Mouse (Mus musculus) limb, embryonic 12.5 days (tissue): Measurements from ENCODE around the gene Rhoa. TPM values are rescaled to one million over a fixed set of nuclear protein-coding genes. Genes with fewer than 3 reads are reported as not detected.

Experiments used
- ATAC-seq: fragments of 200-750 bp; cut with Nextera tagmentation; 2 replicates; pipeline ENCODE4 v1.8.0; 2017; ENCODE audit warnings: low read depth, moderate TSS enrichment; ENCODE audit not compliant: insufficient number of reproducible peaks, insufficient read depth, low FRiP score, low TSS enrichment
- H3K27ac ChIP-seq: fragments of 300-500 bp; sonication (generic); 2 replicates; pipeline ENCODE4 v1.5.1; 2016; ENCODE audit warnings: mild to moderate bottlenecking, moderate library complexity
- H3K27me3 ChIP-seq: fragments of 300-500 bp; sonication (generic); 2 replicates; pipeline ENCODE4 v1.6.1; 2016; ENCODE audit warnings: mild to moderate bottlenecking, moderate library complexity
- H3K36me3 ChIP-seq: fragments of 300-500 bp; sonication (generic); 2 replicates; pipeline ENCODE4 v1.6.1; 2016; ENCODE audit warnings: mild to moderate bottlenecking, moderate library complexity
- H3K4me1 ChIP-seq: fragments of 300-500 bp; sonication (generic); replicated peaks from 2 replicates; pipeline ENCODE4 v1.6.1; 2016
- H3K4me2 ChIP-seq: fragments of 300-500 bp; sonication (generic); 2 replicates; pipeline ENCODE4 v1.6.1; 2016; ENCODE audit warnings: mild to moderate bottlenecking, moderate library complexity
- H3K4me3 ChIP-seq: fragments of 300-500 bp; sonication (generic); replicated peaks from 2 replicates; pipeline ENCODE4 v1.5.1; 2016; ENCODE audit warnings: mild to moderate bottlenecking
- H3K9ac ChIP-seq: fragments of 300-500 bp; sonication (generic); replicated peaks from 2 replicates; pipeline ENCODE4 v1.6.1; 2016; ENCODE audit warnings: mild to moderate bottlenecking, moderate library complexity
- H3K9me3 ChIP-seq: fragments of 300-500 bp; sonication (generic); 2 replicates; pipeline ENCODE4 v1.6.1; 2016; ENCODE audit warnings: mild to moderate bottlenecking, moderate library complexity
- WGBS: fragments of 180-500 bp; shearing (Covaris S2); methylation state at CpG from one replicate; pipeline ENCODE4 v1.1.7; 2016; 5-methylcytosine and 5-hydroxymethylcytosine counted together
- polyA plus RNA-seq: library from polyadenylated mRNA; unstranded; fragments of >200 nt; fragmentation: Nextera tagmentation; extraction: Ambion mirVana; gene quantifications from 2 replicates; pipeline ENCODE4 v1.2.1, GENCODE M21; 2016

Rhoa gene
- polyA plus RNA-seq, 1 experiment from 2014 or later: 387 TPM

DNA sequence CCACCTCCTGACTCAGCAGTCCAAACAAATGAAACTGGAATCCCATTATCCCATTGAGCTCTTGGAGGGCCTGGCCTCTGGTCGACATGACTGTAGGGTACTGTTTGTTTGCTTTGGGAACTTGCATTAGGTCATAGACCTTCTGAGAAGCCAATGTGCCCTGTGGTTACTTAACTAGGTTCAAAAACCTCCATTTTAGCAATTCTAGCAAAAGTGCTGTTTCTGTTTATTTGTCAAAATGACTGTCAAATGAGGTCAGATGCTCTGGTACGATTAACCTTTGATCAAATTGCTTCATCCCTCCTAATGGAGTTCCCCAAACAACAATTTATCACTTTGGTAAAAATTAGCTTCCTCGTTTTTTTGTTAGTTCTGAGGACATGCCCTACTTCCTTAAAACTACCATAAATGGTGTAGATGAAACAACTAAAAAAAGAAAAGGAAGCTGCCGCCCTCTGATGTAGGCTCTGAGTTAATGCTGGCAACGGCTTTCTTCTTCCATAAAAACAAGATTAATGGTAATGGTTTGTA, 36.4 kb downstream of the Rhoa start:
- Histone ChIP-seq H3K4me2 (no peak overlapping the region), H3K27ac (0 out of 2 replicates have a peak overlapping the region, but pooled peaks have one; percentile 29), H3K9ac (no peak overlapping the region), H3K36me3 (peaks cover 4% of the 10 kb centered on the region; the same call in 1 of the 2 replicates), H3K27me3 (no peaks in the 10 kb centered on the region), H3K4me3 (no peak overlapping the region), H3K4me1 (peaks cover 28% of the 10 kb centered on the region), H3K9me3 (no peaks in the 10 kb centered on the region)
- ATAC-seq: no peak
- WGBS: 38% methylated on average over 5 of the region's 5 CpGs

DNA sequence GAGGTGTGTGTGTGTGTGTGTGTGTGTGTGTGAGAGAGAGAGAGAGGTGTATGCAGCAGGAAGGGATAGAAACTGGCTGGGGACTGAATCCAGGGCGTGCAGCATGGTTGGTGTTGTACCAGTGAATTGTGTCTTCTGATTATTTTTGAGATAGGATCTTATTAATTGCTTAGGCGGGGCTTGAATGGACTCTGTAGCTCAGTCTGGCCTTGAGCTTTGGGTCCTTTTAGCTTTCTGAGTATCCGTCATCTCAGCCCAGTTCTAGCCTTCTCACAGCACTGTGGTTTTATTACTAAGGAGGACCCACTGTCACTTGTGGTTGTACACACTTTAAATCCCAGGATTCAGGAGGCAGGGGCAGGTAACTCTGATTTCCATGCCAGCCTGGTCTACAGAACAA, 37.4 kb downstream of the Rhoa start:
- H3K4me1 ChIP-seq: peaks cover 27% of the 10 kb centered on the region
- H3K4me3 ChIP-seq: no peak overlapping the region
- H3K4me2 ChIP-seq: no peak overlapping the region
- no peak overlapping the region for H3K27ac ChIP-seq
- no peaks in the 10 kb centered on the region for H3K27me3 ChIP-seq
- 78% methylated on average over 3 of the region's 3 CpGs for WGBS
- no peaks in the 10 kb centered on the region for H3K9me3 ChIP-seq
- ATAC-seq: no peak
- no peak overlapping the region for H3K9ac ChIP-seq
- peaks cover 4% of the 10 kb centered on the region; the same call in 1 of the 2 replicates for H3K36me3 ChIP-seq

DNA sequence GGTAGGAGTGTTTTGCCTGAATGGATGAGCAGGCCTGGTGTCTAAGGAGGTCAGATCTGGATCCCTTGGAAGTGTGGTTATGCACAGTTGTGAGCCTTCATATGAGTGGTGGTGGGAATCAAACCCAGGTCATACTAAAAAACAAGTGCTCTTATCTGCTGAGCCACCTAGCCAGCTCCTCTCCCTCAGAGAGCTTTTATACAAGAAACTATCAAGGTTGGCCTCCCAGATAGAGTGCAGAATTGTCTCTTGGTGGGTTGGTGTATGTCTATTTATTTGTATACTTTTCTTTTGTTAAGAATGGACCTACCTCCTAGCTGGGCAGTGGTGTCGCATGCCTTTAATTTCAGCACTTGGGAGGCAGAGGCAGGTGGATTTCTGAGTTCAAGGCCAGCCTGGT, 37.9 kb downstream of the Rhoa start:
- Histone ChIP-seq H3K27me3 (no peaks in the 10 kb centered on the region), H3K4me3 (no peak overlapping the region), H3K4me1 (peaks cover 27% of the 10 kb centered on the region), H3K9ac (no peak overlapping the region), H3K27ac (no peak overlapping the region), H3K4me2 (no peak overlapping the region), H3K9me3 (no peaks in the 10 kb centered on the region), H3K36me3 (peaks cover 4% of the 10 kb centered on the region; the same call in 1 of the 2 replicates)
- WGBS: 89% methylated on average over 1 of the region's 1 CpGs
- no peak for ATAC-seq

DNA sequence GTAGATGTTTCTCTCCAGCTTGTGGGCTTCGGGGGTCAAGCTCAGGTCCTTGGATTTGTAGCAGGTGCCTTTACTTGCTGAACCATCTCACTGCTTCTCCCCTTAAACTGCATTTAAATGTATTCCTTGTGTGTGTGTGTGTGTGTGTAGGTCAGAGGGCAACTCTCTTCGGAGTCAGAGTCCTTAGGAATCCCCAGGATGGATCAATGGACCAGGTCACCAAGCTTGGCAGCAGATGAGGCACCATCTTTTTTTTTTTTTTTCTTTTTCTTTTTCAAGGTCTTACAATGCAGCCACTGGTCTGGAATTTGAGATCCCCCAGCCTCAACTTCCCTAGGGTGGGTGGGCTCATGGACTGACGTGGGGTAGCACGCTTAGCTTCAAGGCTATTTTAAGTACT, 38.5 kb downstream of the Rhoa start:
- peaks cover 33% of the 10 kb centered on the region for H3K4me1 ChIP-seq
- peaks cover 4% of the 10 kb centered on the region; the same call in 1 of the 2 replicates for H3K36me3 ChIP-seq
- ATAC-seq: no peak
- H3K9me3 ChIP-seq: no peaks in the 10 kb centered on the region
- H3K9ac ChIP-seq: no peak overlapping the region
- no peak overlapping the region for H3K27ac ChIP-seq
- no peak overlapping the region for H3K4me2 ChIP-seq
- WGBS: 80% methylated on average over 4 of the region's 4 CpGs
- H3K4me3 ChIP-seq: no peak overlapping the region
- H3K27me3 ChIP-seq: no peaks in the 10 kb centered on the region

DNA sequence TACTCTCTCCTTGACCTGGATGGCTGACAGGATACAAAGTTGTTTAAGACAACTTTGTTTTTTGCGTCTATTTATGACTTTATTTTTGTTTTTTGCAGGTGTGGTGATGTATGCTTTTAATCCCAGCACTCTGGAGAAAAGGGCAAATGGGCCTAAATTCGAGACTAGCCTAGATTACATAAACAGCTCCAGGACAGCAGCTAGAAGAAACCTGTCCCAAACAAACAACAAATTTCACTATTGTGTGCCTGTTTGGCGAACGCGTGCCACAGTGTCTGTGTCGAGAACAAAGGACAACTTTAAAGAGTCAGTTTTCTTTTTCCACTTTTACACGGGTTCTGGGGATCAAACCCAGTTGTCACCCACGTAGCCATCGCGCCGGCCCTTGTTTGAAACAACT, 41.1 kb downstream of the Rhoa start:
- ATAC-seq: no peak
- Histone ChIP-seq H3K27me3 (no peaks in the 10 kb centered on the region), H3K9me3 (no peaks in the 10 kb centered on the region), H3K4me1 (peaks cover 20% of the 10 kb centered on the region), H3K36me3 (peaks cover 22% of the 10 kb centered on the region), H3K27ac (peak overlapping the region; percentile 98), H3K4me3 (peak overlapping the region; percentile 88), H3K4me2 (peak overlapping the region; percentile 84), H3K9ac (peak overlapping the region; percentile 91)
- WGBS: 7% methylated on average over 11 of the region's 11 CpGs

- Histone ChIP-seq H3K4me2 (peak within 1 kb of the TSS; percentile 84), H3K4me1 (peaks cover 16% of the 10 kb centered on the region), H3K9me3 (no peaks in the 10 kb centered on the region), H3K27me3 (no peaks in the 10 kb centered on the region), H3K9ac (peak within 1 kb of the TSS; percentile 91), H3K4me3 (peak within 1 kb of the TSS; percentile 88), H3K36me3 (peaks cover 29% of the 10 kb centered on the region), H3K27ac (peak within 1 kb of the TSS; percentile 98)
- WGBS: under 1% methylated on average over 75 of the region's 75 CpGs
- peak; percentile 95 for ATAC-seq
These were observed 41.8 kb downstream of the Rhoa start, which contains the start of gene Usp4 for GRCm38 (mm10) chr9:108347540-108348289. Gene Usp4, plus strand, starts transcription at chr9:108347853.

GRCm38 (mm10) chr9:108348290-108348680, 42.4 kb downstream of the Rhoa start:
- H3K4me3 ChIP-seq: peak overlapping the region; percentile 88
- H3K9me3 ChIP-seq: no peaks in the 10 kb centered on the region
- H3K9ac ChIP-seq: peak overlapping the region; percentile 91
- 7% methylated on average over 14 of the region's 14 CpGs for WGBS
- H3K4me1 ChIP-seq: peaks cover 16% of the 10 kb centered on the region
- H3K4me2 ChIP-seq: peak overlapping the region; percentile 84
- H3K27ac ChIP-seq: peak overlapping the region; percentile 98
- no peaks in the 10 kb centered on the region for H3K27me3 ChIP-seq
- H3K36me3 ChIP-seq: peaks cover 35% of the 10 kb centered on the region
- ATAC-seq: no peak

DNA sequence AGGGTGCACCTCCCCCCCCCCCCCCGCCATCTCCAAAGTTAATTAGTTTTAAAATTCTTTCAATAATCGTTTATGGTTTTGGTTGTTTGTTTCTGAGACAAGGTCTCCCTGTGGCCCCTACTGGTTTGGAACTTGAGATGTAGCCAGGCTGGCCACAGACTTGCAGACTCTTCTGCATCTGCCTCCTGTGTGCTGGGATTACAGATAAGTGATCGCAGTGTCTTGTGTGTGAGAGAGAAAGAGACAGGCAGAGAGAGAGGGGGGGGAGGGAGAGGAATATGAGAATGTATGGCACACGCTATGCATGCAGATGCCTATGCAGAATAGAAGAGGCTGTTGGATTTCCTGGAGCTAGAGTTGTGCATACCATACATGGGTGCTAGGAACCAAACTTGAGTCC, 43.8 kb downstream of the Rhoa start:
- Histone ChIP-seq H3K4me2 (no peak overlapping the region), H3K27ac (no peak overlapping the region), H3K4me1 (peaks cover 16% of the 10 kb centered on the region), H3K27me3 (no peaks in the 10 kb centered on the region), H3K36me3 (peaks cover 49% of the 10 kb centered on the region), H3K9me3 (no peaks in the 10 kb centered on the region), H3K4me3 (no peak overlapping the region), H3K9ac (no peak overlapping the region)
- no peak for ATAC-seq
- 89% methylated on average over 4 of the region's 4 CpGs for WGBS

DNA sequence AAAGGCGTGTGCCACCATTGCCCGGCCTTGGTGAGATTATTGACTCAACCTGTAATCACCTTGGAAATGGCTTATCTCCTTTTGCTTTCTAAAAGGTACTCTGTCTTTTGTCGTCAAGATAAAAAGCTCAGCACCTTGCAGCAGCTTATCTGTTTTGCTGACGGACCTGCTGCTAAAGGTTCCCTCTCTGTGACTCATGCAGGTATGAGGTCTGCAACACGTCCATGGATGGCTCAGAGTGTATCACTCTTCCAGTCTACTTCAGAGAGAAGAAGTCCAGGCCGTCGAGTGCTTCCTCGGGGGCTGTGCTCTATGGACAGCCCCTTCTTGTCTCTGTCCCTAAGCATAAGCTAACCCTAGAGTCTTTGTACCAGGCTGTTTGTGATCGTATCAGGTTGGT, 72.3 kb downstream of the Rhoa start:
- H3K27me3 ChIP-seq: no peaks in the 10 kb centered on the region
- ATAC-seq: no peak
- no peak overlapping the region for H3K9ac ChIP-seq
- no peak overlapping the region for H3K27ac ChIP-seq
- 91% methylated on average over 9 of the region's 9 CpGs for WGBS
- H3K4me1 ChIP-seq: no peaks in the 10 kb centered on the region
- no peaks in the 10 kb centered on the region for H3K9me3 ChIP-seq
- no peak overlapping the region for H3K4me2 ChIP-seq
- H3K36me3 ChIP-seq: peaks cover 98% of the 10 kb centered on the region
- no peak overlapping the region for H3K4me3 ChIP-seq

DNA sequence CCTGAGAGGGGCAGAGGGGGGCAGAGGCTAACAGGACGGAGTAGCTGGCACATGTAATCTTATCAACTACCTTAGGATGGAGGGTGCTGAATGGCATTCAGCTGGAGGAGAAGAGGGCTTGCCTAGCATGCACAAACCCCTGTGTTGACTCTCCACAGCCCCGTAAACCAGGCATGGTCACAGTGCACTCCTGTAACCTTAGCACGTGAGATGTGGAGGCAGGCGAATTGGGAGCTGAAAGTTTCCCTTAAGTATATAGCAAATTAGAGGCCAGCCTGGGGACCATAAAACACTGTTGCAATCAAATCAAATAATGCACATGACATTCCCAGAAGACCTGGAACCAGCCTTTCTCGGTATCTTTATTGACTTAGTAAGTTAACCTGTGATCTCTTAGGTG, 72.8 kb downstream of the Rhoa start:
- 81% methylated on average over 5 of the region's 5 CpGs for WGBS
- H3K27ac ChIP-seq: no peak overlapping the region
- H3K9me3 ChIP-seq: no peaks in the 10 kb centered on the region
- peaks cover 98% of the 10 kb centered on the region for H3K36me3 ChIP-seq
- H3K9ac ChIP-seq: no peak overlapping the region
- ATAC-seq: no peak
- no peaks in the 10 kb centered on the region for H3K27me3 ChIP-seq
- no peak overlapping the region for H3K4me3 ChIP-seq
- H3K4me2 ChIP-seq: no peak overlapping the region
- H3K4me1 ChIP-seq: no peaks in the 10 kb centered on the region

DNA sequence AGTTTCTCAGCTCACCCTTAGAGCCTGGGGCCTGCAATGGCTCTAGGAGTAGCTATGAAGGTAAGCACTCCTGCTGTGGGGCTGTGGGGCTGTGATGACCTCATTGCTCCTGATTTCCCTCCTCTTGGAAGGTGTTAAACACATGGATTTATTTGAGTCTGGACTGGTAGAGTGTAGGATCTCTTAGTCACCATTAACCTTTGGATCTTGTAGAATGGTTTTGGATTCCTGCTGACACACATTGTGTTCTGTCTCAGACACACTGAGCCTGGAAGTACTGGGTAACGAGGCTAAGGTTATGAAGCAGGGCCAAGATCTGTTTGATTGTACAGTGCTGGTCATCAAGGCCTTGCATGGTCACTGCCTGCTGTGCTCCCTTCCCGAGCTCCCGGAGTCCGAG, 73.4 kb downstream of the Rhoa start:
- H3K36me3 ChIP-seq: peaks cover 98% of the 10 kb centered on the region
- H3K4me1 ChIP-seq: no peaks in the 10 kb centered on the region
- no peak for ATAC-seq
- 86% methylated on average over 4 of the region's 4 CpGs for WGBS
- H3K27me3 ChIP-seq: no peaks in the 10 kb centered on the region
- H3K4me3 ChIP-seq: no peak overlapping the region
- no peaks in the 10 kb centered on the region for H3K9me3 ChIP-seq
- H3K9ac ChIP-seq: no peak overlapping the region
- no peak overlapping the region for H3K4me2 ChIP-seq
- no peak overlapping the region for H3K27ac ChIP-seq
